Mouse (Mus musculus) cortical plate, adult 2 months (tissue): ENCODE measurements around the gene Hes5.

Source experiments
- CTCF ChIP-seq: fragments of 200-500 bp; IDR thresholded peaks from 2 replicates; pipeline ENCODE4 v1.5.1; 2011; ENCODE audit warnings: mild to moderate bottlenecking, control low read depth, low read length; ENCODE audit not compliant: insufficient read depth; ENCODE audit errors: extremely low read depth
- POLR2A ChIP-seq: fragments of 200-500 bp; IDR thresholded peaks from 2 replicates; pipeline ENCODE4 v1.6.1; 2011; ENCODE audit warnings: mild to moderate bottlenecking, low read length, control low read depth; ENCODE audit not compliant: insufficient read depth; ENCODE audit errors: extremely low read depth

DNA sequence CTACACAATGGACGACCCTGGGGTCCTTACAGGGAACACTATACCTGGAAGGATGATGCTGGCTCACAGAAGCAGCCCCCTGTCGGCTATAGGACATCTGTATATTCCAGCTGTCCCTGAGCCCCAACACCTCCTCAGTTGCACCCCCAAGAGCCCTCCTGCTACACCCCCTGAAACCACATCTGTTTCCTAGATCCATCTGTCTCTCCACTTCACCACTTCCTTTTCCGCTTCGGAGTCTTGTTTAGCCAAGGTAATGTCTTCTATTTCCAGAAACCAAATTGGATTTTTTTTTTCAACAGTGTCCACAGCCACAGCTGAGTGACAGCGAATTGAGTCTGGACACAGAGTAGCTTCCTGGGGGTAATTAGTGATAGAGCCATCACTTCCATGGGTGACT, 38.7 kb downstream of the Hes5 start:
- TF ChIP-seq POLR2A (no peak), CTCF (no peak)
